Mouse (Mus musculus) naive thymus-derived CD4-positive, alpha-beta T cell, adult 5 months (primary cell): ENCODE data around the gene Fbxl5. TPM values are rescaled to one million over a fixed set of nuclear protein-coding genes. Genes with fewer than 3 reads are reported as not detected.

Experiments
- polyA plus RNA-seq: library from polyadenylated mRNA; unstranded; fragments of 100-300 nt; shearing (Covaris generic); gene quantifications from one replicate; pipeline ENCODE4 v1.2.1, GENCODE M21; 2017

Fbxl5 gene
- 71.5 TPM for polyA plus RNA-seq

GRCm38 (mm10) chr5:43821538-43821937 lies at the start of gene Fbxl5:
TSS of gene Fbxl5 (minus strand) at chr5:43821638.

GRCm38 (mm10) chr5:43868253-43868652 lies 46.8 kb upstream of the Fbxl5 start, which contains the start of gene Cd38:
TSS of gene Cd38 (plus strand) at chr5:43868553.

GRCm38 (mm10) chr5:43818695-43819094 lies 2.7 kb downstream of the Fbxl5 start, which contains the start of gene Bst1:
TSS of gene Bst1 (plus strand) at chr5:43818885.

Other genes with a start within 250 kb of the Fbxl5 start
- gene Cc2d2a, start 159.3 kb downstream of the Fbxl5 start, polyA plus RNA-seq: not detected
- not detected for gene Bst1, start 2.8 kb downstream of the Fbxl5 start, polyA plus RNA-seq
- 0.17 TPM for gene Cd38, start 46.9 kb upstream of the Fbxl5 start, polyA plus RNA-seq
- not detected for gene Gm7879, start 91.5 kb upstream of the Fbxl5 start, polyA plus RNA-seq
- not detected for gene Fgfbp1, start 160.1 kb upstream of the Fbxl5 start, polyA plus RNA-seq